Mouse (Mus musculus): ENCODE data around the gene Cryge.
"Not testable (repeated sequence)": the region's sequence is repeated elsewhere in the genome, so short reads cannot be mapped to it uniquely, and the experiment has no call there.

Gene Cryge

DNA sequence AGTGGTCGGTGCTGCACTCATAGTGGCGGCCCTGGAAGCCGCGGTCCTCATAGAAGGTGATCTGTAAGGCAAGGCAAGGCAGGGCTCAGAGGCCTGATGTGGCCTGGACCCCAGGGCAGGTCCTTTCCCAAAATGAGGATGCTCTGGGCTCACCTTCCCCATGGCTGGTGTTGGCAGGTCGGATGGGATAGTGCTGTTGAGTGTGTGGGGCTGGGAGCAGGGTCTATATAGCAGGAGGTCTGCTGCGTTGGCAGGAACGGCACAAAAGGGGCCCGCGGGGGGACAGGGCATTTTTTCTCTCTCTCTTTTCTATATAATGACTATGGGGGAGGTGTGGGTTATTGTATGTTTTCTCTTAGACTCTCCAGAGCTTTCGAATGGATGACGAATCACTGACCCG lies at the start of gene Cryge:
Cryge (minus strand) TSS at position 198 of the 400 bp plus-strand sequence.
- not testable (repeated sequence) for DNase-seq (ENCODE audit: low spot score in 2 of 2)

DNA sequence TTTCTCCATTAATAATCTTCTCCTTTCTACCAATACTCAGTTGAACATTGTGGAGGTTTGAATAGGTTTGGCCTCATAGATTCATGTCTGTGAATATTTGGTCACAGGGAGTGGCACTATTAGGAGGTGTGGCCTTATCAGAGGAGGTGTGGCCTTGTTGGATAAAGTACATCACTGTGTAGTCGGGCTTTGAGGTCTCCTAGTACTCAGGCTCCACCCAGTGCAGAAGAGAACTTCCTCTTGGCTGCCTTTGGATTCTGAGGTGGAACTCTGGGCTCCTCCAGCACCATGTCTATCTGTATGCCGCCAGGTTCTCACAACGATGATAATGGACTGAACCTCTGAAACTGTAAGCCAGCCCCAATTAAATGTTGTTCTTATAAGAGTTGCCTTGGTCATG lies 46.0 kb upstream of the Cryge start:
- DNase-seq (ENCODE audit: low spot score in 2 of 2), result no peak

DNA sequence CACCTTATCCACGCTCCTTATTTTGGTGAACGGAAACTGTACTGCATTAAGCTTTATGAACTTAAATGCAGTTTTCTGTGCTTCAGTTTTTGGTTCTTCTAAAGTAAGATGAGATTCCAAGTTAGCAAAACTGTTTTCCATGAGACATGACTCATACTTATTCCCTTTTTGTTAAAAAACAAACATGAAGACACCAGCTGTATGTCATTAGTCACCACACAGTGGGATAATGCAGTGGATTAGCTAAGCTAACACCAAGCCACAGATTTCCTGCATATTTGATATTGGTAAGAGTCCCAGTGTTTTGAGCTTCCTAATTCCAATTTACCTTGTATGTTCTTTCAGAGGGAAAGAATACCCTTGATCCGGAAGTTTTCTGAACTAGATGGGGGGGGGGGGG lies 40.6 kb upstream of the Cryge start:
- no peak for DNase-seq (ENCODE audit: low spot score in 2 of 2)

DNA sequence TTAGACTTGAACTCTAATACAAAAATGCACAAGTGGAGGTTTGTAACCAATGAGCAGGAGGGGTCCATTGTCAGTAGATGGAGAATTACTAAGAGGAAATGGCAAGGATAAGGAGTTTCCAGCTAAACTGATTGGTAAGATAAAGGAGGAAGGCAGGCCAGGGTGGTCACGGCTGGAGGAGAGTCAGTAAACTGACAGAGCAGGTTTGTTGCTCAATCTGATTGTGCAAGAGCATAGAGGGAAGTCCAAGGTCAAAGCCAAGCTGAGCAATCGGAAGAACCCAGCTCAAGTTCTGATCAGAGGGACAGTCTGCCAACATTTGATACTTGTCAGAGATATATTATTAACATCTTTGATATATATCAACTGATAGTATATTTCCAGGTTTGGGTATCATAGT lies 39.4 kb upstream of the Cryge start:
- DNase-seq (ENCODE audit: low spot score in 2 of 2), result no peak

DNA sequence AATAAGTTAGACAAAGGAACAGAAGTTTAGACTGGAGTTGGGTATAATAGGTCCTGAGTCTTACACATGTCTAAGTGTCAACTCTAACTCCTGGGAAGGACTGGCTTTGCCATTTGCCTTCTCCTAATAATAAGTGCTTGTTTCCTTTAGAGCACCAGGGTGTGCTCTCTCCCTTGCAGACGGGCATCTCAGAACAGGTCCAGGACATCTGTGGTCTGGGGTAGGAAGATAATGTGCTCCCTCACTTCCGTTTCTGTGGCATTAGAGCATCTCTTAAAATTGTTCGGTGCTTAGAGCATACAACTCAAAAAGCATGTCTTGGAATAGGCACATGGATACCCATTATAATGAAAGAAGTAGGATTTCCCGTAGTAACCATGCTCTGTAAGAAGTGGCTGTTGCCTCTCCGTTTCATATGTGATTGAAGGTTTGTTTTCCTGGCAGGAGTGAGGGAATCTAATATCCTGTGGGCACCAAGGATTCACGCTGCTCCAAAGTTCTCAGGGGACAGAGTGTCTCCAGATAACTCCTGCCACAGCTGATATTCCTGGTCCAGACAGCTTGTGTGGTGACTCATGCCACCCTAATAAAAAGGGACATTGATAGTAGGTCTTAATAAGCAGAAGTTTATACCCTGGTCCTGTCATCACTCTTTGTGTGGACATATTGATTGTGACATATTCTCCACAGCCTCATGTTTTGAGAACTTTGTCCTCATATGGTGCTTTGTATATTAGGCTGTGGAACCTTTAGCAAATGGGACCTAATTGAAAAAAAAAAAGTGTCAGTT lies 37.8 kb upstream of the Cryge start:
- no peak for DNase-seq (ENCODE audit: low spot score in 2 of 2)

DNA sequence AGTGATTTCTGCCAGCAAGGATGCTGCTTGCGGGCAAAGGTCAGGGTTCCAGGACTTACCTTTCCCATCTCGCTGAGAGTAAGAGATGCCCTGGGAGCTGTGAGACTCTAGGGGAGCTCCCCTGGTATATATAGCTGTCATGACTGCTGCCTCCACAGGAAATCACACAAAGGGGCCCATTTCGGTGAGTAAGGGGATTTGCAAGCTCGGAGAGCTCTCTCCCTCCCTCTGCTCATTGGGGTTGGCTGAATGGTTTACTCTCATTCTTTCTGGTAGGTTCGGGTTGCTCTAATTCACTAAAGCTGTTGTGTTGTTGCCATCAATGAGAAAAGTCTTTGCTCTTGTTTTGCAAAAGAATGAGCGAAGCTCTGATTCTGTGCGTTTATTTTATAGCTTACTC lies 31.2 kb upstream of the Cryge start, which contains the start of gene Crygb:
Crygb (minus strand) TSS at position 101 of the 400 bp plus-strand sequence.
- no peak for DNase-seq (ENCODE audit: low spot score in 2 of 2)

DNA sequence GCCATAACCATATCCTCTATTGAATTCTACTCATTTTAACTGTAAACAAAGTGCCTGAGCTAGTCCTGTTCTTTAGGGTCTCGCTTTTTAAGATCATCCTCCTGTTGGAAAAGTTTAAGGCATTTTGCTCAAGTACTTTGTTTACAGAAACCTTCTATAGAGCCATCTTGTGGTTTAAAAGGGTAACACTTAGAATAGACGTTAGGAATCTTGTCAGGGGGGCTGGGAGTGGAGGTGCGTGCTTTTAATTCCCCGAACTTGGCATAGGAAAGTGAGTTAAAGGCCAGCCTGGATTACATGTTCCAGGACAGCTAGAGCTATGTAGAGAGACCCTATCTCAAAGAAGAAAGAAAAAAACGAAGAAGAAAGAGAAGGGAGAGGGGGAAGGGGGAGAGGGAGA lies 24.7 kb upstream of the Cryge start:
- DNase-seq (ENCODE audit: low spot score in 2 of 2), result no peak

DNA sequence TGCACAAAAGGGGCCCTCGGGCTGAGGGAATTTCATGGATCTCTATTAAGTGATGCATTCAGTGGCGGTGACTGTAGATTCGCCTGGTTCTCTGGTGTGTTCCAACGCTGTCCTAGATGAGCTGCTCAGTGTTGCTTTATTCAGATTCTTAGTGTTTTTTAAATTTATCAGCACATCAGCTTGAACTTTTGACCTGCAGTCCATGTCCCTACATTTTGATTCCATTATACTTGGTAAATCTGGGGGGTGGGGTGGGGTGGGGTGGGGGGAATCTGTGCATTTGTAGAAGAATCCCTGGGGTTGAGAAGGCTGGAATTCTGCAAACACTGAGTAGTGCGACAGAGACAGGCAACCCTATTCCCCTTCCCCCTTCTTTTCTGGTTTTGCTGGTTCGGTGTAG lies 22.6 kb upstream of the Cryge start, which contains the start of gene Crygc:
Crygc (minus strand) TSS at position 101 of the 400 bp plus-strand sequence.
- DNase-seq (ENCODE audit: low spot score in 2 of 2), result no peak

DNA sequence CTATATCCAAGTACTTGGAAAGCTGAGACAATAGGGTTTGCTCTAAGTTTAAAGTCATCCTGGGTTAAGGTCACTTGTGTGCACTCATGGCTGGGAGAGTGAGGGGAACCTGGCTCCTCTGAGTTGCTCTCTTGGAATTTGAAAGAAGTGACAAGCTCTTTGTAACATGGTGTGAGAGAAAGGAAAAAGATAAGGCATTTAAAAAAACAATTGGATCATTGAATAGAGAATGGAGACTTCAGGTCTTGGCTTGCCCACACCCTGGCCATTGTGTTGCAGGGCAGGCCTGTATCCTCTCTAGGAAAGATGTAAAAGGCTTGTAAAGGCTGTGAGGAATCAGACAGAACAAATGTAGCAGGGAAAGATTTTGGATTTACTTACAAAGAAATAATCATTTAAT lies 16.9 kb upstream of the Cryge start:
- no peak for DNase-seq (ENCODE audit: low spot score in 2 of 2)

DNA sequence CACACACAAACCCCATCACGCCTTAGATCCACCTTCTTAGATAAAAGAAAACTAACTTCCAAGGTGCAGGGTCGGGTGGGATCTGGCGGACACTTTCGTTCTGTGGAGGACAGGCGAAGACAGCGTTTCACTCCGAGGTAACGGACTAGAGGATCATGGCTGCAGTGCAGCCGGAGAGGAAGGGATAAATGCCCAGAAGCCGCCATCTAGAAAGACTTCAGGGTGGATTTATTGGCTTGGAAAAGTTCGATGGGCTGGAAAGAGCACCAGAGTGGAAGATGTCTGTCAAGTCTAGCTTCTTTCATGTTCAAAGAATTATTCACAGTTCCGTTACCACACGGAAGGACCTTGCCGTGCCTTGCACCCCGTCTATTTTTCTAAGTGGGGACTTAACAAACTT lies 13.3 kb upstream of the Cryge start:
- DNase-seq (ENCODE audit: low spot score in 2 of 2), result no peak

DNA sequence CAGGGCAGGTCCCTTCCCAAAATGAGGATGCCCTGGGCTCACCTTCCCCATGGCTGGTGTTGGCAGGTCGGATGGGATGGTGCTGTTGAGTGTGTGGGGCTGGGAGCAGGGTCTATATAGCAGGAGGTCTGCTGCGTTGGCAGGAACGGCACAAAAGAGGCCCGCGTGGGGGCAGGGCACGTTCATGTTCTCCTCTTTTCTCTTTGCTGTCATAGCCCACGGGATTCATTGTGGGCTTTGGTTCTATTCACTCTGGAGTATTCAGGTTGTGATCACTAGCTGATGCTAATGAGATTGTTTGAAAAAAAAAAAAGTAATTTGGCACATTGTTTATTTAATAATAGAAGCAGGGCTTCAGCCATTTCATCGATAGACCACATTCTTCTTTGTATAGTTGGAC lies 12.4 kb upstream of the Cryge start, which contains the start of gene Crygd:
Crygd (minus strand) TSS at position 101 of the 400 bp plus-strand sequence.
- DNase-seq (ENCODE audit: low spot score in 2 of 2), result no peak

DNA sequence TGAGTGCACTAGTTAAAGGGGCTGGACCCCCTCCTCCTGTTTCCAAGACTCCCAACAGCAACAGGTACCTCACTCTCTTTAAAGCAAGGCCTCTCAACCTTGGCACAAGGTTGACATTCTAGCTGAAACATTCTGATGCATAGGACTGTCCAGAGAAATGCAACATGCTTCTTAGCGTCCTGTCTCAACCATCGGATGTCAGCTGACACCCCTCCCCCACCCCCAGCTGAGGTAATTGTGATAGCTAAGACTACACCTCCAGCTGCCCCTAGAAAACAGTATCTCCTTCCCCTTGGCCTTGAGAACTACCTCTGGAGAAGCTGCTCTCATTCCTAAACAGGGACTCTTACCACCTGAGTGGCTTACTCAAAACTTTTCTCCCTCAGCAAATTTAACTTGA lies 1.2 kb upstream of the Cryge start:
- no peak for DNase-seq (ENCODE audit: low spot score in 2 of 2)

DNA sequence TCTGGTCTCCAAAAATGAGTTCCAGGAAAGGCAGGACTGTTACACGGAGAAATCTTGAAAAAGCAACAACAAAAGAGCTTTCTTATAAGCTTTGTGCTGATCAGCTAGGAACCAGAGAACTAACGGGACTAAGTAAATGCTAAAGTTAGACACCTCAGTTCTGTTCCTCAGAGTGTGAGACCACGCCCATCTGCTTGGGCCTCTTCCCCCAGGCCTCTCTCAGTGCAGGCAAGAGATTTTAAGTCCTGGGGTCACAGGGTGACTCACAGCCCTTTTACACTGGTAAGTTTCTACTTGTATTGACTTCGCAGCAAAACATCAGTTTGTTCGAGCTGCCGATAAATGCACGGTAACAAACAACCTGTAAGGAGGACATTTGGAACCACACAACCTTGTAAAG lies 747 bp upstream of the Cryge start:
- DNase-seq (ENCODE audit: low spot score in 2 of 2), result no peak

DNA sequence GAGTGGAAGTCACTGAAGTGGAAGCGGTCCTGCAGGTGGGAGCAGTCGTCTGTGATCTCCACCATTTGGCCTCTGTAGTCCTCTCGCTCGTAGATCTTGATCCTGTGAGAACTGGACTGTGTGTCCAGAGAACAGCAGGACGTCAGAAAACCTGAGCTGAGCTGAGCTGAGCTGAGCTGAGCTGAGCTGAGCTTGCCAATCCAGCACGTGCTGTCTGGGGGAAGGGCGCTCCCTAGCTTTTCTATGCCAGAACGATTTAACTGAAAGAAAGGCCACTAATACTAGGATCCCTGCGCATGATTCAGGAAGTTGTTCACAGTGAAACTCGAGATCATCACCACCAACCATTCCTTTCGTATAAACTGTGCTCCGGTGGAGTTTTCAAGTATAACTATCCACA lies 2.2 kb downstream of the Cryge start:
- DNase-seq (ENCODE audit: low spot score in 2 of 2), result peak; percentile 9 to 32

DNA sequence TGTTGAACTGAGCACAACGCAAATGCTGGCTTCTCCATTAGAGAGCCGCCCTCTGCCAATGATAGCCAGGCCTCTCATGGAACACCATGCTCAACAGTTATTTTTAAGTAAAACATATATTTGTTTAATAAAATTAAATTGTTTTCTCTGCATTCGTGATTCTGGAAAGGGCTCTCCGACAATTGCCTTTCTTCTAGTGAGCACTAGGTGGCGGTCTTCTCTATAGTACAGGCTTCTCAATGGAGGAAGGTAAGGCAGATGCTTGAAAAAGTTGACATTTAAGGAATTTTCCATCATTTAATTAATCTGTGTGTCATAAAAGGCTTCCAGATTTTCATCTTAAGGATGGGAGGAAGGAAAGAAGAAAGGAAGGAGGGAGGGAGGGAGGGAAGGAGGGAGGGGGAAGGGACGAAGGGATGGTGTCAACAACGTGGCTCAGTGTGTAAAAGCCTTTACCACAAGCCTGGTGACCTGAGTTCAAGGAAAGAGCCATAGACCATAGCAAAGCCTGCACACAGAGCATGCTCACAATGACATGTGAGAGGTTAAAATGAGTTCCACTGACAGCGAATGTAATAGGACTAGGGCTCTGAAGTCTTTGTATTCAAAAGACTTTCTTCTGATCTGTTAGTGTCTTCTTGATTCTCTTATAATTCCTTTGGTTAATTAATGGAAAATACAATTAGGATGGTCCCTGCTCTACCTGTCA lies 4.4 kb downstream of the Cryge start:
- DNase-seq (ENCODE audit: low spot score in 2 of 2), result no peak

DNA sequence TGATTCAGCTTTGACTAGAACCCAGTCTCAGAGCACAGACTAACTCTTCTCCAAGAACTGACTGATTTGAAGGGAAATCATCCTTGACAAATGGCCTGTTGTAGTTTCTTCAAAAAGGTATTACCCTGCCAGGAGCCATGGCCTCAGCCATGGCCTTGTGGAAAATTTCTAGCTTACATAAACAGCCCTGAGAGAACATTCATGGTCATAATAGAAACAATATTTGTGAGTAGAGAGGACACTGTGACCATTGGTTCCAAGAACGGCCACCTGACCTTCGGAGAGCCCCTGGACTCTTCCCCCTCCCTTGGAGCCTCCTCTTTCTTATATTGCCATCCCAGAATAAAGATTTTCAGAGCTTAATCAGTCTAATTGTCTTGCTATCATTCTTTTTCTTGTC lies 7.5 kb downstream of the Cryge start:
- DNase-seq (ENCODE audit: low spot score in 2 of 2), result no peak

DNA sequence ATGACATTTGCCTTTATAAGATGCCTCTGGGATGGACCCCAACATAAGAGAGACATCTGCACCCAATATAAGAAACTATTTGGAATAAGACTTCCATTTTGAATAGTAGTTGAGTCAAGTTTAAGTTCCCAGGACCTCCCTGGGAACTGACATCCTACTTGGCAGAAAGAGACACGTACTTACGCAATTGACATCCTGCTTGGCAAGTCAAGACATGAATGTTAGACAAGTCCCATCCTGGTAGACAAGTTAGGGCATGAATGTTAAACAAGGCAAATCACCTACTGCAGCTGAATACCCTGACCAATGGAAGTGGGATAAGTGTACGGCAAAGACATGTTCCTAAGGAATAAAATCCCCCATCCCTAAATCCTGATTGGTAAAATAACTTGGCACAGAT lies 9.1 kb downstream of the Cryge start:
- DNase-seq (ENCODE audit: low spot score in 2 of 2), result no peak

DNA sequence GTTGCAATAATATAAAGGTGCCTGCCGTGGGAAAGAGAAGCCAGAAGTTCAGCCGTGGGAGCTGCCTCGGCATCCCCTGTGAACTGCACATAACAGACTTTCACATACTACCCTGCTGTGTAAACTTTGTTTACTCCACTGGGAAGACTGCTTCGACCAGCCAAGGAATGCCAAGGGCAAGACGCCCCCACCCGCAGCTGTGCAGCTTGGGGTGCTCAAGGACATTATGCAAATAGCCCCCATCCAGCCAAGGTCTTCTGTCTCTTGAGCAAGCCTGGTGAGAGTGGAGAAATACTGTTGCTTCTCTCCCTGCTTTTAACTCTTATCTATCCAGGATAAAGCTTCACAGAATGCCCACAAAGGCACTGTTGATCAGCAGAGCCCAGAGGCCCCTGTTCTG lies 10.1 kb downstream of the Cryge start:
- DNase-seq (ENCODE audit: low spot score in 2 of 2), result no peak

DNA sequence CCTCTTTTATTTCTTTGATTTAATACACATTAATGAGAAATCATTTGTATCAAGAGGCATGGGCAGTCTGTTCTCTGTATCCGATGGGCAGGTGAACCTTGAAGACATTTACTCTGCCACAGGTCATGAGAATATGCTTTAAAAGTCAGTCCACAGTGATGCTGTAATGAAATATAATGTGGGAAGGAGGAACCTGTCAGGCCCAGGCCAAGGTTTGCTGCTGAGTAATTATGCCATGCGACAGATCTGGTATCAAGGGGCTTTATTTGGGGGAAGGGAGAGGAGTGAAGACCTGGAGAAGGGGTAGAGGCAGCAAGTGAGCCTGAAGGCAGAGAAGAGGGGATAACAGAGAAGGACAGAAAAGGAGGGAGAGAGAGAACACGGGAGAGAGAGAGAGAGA lies 11.3 kb downstream of the Cryge start:
- DNase-seq (ENCODE audit: low spot score in 2 of 2), result no peak

DNA sequence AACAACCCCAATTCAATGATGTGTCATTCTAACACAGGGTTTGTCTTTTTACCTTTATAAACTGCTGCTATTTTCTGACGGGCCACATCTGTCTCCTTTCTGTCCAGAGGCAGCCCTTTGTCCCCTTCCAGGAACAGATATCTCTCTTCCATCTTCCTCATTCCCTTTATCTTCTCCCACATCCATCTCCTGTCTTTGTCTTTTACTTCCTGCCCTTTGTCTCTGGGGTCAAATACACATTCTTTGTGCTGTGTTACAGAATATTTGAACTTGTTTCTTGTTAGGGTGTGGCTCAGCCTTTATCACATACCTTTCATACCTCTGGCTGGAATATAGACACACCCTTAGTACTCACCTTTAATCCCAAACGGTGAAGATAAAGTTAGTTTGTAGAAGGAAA lies 13.4 kb downstream of the Cryge start:
- DNase-seq (ENCODE audit: low spot score in 2 of 2), result no peak

DNA sequence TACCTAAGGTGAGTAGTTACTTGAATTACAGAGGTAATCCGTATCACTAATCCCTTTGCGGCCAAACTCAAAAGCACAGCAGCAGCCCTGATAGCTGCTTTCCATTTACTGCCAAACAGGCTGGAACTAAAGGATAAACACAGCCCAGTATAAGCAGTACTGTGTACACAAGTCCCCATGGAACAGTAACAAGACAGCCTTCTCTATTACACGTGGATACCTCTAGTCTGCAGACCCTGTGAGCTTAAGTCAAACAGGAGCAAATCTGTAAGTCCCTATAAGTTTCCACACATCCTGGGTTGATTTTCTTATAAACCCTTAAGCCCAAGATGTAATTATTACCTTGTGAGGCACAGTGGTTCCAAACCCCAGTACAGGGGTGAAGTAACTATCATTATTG lies 15.4 kb downstream of the Cryge start:
- DNase-seq (ENCODE audit: low spot score in 2 of 2), result no peak

DNA sequence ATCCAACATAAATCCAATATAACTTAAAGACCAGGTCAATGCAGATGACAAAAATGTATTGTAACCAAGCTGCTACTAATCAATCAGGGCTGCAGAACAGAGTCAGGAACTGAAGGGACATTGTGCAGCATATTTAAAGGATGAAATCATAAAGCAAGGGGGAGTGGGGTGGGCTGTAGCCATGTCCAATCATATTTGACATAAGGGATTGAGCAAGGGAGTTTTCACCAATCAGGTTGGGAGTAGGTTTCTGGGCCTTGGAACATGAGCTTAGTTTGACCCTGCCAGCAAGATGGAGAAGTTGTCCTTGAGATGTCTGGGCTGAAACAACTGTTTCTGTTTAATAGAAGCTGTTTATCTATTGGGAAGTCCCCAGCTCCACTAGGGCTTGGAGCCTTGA lies 18.3 kb downstream of the Cryge start, which contains the start of gene Akr1cl:
Akr1cl (minus strand) TSS at position 119 of the 400 bp plus-strand sequence.
- DNase-seq (ENCODE audit: low spot score in 2 of 2), result no peak

DNA sequence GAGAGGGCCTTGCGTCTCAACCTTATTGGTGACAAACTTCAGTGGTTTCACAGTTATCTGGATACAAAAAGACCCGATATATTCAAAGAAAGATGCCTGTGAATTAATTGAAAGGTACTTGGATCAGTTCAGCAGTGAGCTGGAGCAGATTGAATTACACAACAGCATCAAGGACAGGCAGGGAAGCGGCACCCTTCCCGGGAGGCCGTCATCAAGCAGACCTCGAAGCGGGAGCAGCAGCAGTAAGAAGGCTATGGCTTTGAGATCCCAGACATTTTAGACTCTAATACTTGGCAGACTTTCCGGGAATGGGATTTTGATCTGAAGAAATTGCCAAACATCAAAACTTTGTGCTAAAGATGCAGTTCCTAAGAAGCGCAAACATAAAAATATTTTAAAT lies 22.7 kb downstream of the Cryge start:
- no peak for DNase-seq (ENCODE audit: low spot score in 2 of 2)
